Mouse (Mus musculus) c-Kit-positive CD71-positive TER-119-positive erythroid progenitor cells, embryonic 14.5 days (primary cell): ENCODE results near the gene Pyroxd1.
A peak's percentile ranks its signal among the peaks of the same experiment; 100 is the strongest.

ENCODE experiments used
- DNase-seq: peaks from one replicate; pipeline ENCODE4 v3.0.0-alpha.2; 2013; ENCODE audit warnings: low spot score

The Pyroxd1 gene

GRCm38 (mm10) chr6:142377081-142377480 is 31.6 kb downstream of the Pyroxd1 start:
- DNase-seq, result no peak

- DNase-seq, result no peak
Measured at GRCm38 (mm10) chr6:142378576-142379330, 33.3 kb downstream of the Pyroxd1 start.

GRCm38 (mm10) chr6:142379961-142380360 is 34.5 kb downstream of the Pyroxd1 start:
- no peak for DNase-seq

DNA sequence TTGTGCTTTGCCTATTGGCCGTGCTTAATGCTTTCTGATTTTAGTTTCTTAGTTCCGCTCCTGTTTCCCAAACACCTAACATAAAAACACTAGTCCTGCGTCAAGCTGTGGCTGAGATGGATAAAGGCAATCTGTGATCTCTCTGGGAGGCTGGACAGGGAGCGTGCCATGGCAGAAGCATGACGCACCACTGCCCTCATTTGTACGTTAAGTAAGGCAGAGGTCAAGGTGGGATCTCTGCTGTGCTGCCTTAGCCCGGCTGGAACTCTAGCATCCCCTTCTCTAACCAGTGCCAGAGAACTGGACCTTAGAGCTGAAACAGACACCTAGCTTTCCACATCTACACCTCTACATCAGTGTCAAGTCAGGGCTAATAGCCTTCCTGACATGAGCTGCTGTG is 36.2 kb downstream of the Pyroxd1 start:
- no peak for DNase-seq

- DNase-seq, result no peak
Measured at GRCm38 (mm10) chr6:142384521-142384920, 39.1 kb downstream of the Pyroxd1 start.

- peak; percentile 53 for DNase-seq
Measured at GRCm38 (mm10) chr6:142386285-142387010, 41.0 kb downstream of the Pyroxd1 start.

GRCm38 (mm10) chr6:142387011-142387754 is 41.7 kb downstream of the Pyroxd1 start, which contains the start of the genes Recql and Golt1b:
Gene Recql, minus strand, starts transcription at chr6:142387087.
Gene Golt1b, plus strand, starts transcription at chr6:142387221.
- DNase-seq, result peak; percentile 95

- peak; percentile 22 for DNase-seq
Measured at GRCm38 (mm10) chr6:142387755-142388271, 42.4 kb downstream of the Pyroxd1 start.

GRCm38 (mm10) chr6:142389101-142389500 is 43.6 kb downstream of the Pyroxd1 start:
- no peak for DNase-seq

- DNase-seq, result no peak
Measured at GRCm38 (mm10) chr6:142392312-142392711, 46.9 kb downstream of the Pyroxd1 start.

DNA sequence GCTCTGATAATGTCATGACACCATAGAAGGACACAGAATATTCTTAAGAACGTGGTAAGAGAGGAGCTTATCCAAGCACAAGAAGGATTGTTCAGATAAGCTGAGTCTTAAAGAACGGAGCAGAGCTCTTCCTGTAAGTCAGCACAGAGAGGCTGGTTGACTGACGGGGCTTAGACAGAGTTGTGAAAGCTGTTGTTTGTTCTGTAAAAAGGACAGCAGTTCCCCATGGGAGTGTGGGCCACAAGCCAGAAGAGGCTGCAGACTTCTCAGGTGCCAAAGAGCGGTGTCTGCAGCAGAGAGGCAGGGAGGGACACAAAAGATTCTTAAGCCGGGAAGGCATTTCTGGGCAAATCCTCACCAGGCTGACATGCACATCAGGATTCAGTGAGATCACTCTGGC is 49.2 kb downstream of the Pyroxd1 start:
- DNase-seq, result no peak

DNA sequence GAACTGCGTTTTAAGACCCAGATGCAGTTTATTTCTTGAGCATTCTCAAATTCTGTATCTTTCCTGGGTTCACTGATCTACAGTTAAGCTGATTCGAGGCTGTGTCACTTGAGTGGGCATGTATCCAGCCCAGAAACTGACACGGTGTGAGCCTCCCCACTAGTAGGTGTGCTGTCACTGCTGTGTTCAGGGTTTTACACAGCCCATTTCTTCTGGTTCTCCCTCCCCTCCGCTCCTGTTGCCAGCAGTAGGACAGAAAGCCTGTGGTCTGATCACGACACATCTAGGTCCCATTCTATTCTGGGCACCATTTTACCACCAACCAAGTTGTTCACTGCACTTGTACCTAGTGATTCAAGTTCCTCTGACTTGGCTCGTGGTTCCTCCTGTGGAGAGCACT is 50.3 kb downstream of the Pyroxd1 start:
- no peak for DNase-seq

- no peak for DNase-seq
Measured at GRCm38 (mm10) chr6:142411140-142411539, 65.7 kb downstream of the Pyroxd1 start.
